Mouse (Mus musculus): ENCODE data around the gene Peg12. TPM values are rescaled to one million over a fixed set of nuclear protein-coding genes. Genes with fewer than 3 reads are reported as not detected.

The Peg12 gene
- polyA plus RNA-seq (2014; fragmentation: Nextera tagmentation; extraction: Ambion mirVana): 48.5 and 49.7 TPM in 2 replicates

GRCm38 (mm10) chr7:62463878-62464755 lies at the start of gene Peg12:
TSS of gene Peg12 (minus strand) at chr7:62464510.
- ATAC-seq (replicated peaks; ENCODE audit: insufficient number of reproducible peaks, low FRiP score, low TSS enrichment, low read depth) (peak; percentile 85), DNase-seq (ENCODE audit: low spot score) (peak; percentile 71)
- Histone ChIP-seq H3K4me3 (ENCODE audit: low read depth, low read length) (peak within 1 kb of the TSS; percentile 60), H3K4me2 (ENCODE audit: low read depth, low read length) (peak within 1 kb of the TSS; percentile 62), H3K9ac (replicated peaks; ENCODE audit: low read length) (peak within 1 kb of the TSS; percentile 85), H3K27me3 (ENCODE audit: control insufficient read depth, insufficient read depth, low read length) (no peaks in the 10 kb centered on the region), H3K4me1 (ENCODE audit: control insufficient read depth, insufficient read depth, low read length) (no peaks in the 10 kb centered on the region), H3K9me3 (replicated peaks; ENCODE audit: control insufficient read depth, low read length) (no peaks in the 10 kb centered on the region), H3K27ac (replicated peaks; ENCODE audit: low read depth, low read length) (peak within 1 kb of the TSS; percentile 92), H3K36me3 (replicated peaks; ENCODE audit: control insufficient read depth, insufficient read depth, low read depth, low read length) (no peaks in the 10 kb centered on the region)
- WGBS: 17% methylated on average over 61 of the region's 82 CpGs

- no peak overlapping the region for H3K9ac ChIP-seq (replicated peaks; ENCODE audit: low read length)
- H3K9me3 ChIP-seq (replicated peaks; ENCODE audit: control insufficient read depth, low read length): no peaks in the 10 kb centered on the region
- no peak for ATAC-seq (replicated peaks; ENCODE audit: insufficient number of reproducible peaks, low FRiP score, low TSS enrichment, low read depth)
- H3K36me3 ChIP-seq (replicated peaks; ENCODE audit: control insufficient read depth, insufficient read depth, low read depth, low read length): no peaks in the 10 kb centered on the region
- H3K27me3 ChIP-seq (ENCODE audit: control insufficient read depth, insufficient read depth, low read length): no peaks in the 10 kb centered on the region
- H3K4me2 ChIP-seq (ENCODE audit: low read depth, low read length): no peak overlapping the region
- H3K27ac ChIP-seq (replicated peaks; ENCODE audit: low read depth, low read length): no peak overlapping the region
- no peak overlapping the region for H3K4me3 ChIP-seq (ENCODE audit: low read depth, low read length)
- DNase-seq (ENCODE audit: low spot score): no peak
- WGBS: 38% methylated on average over 2 of the region's 2 CpGs
- H3K4me1 ChIP-seq (ENCODE audit: control insufficient read depth, insufficient read depth, low read length): no peaks in the 10 kb centered on the region
Observed at GRCm38 (mm10) chr7:62486139-62486538, 21.8 kb upstream of the Peg12 start.

GRCm38 (mm10) chr7:62463007-62463877 lies 1.1 kb downstream of the Peg12 start:
- peak; percentile 59 for DNase-seq (ENCODE audit: low spot score)
- 21% methylated on average over 55 of the region's 55 CpGs for WGBS
- no peaks in the 10 kb centered on the region for H3K9me3 ChIP-seq (replicated peaks; ENCODE audit: control insufficient read depth, low read length)
- H3K36me3 ChIP-seq (replicated peaks; ENCODE audit: control insufficient read depth, insufficient read depth, low read depth, low read length): no peaks in the 10 kb centered on the region
- H3K27ac ChIP-seq (replicated peaks; ENCODE audit: low read depth, low read length): peak overlapping the region; percentile 92
- H3K9ac ChIP-seq (replicated peaks; ENCODE audit: low read length): peak overlapping the region; percentile 85
- H3K4me3 ChIP-seq (ENCODE audit: low read depth, low read length): peak overlapping the region; percentile 60
- H3K4me2 ChIP-seq (ENCODE audit: low read depth, low read length): peak overlapping the region; percentile 62
- ATAC-seq (replicated peaks; ENCODE audit: insufficient number of reproducible peaks, low FRiP score, low TSS enrichment, low read depth): no peak
- no peaks in the 10 kb centered on the region for H3K27me3 ChIP-seq (ENCODE audit: control insufficient read depth, insufficient read depth, low read length)
- no peaks in the 10 kb centered on the region for H3K4me1 ChIP-seq (ENCODE audit: control insufficient read depth, insufficient read depth, low read length)

- Histone ChIP-seq H3K4me3 (ENCODE audit: low read depth, low read length) (peak overlapping the region; percentile 60), H3K27me3 (ENCODE audit: control insufficient read depth, insufficient read depth, low read length) (no peaks in the 10 kb centered on the region), H3K4me1 (ENCODE audit: control insufficient read depth, insufficient read depth, low read length) (no peaks in the 10 kb centered on the region), H3K4me2 (ENCODE audit: low read depth, low read length) (peak overlapping the region; percentile 62), H3K36me3 (replicated peaks; ENCODE audit: control insufficient read depth, insufficient read depth, low read depth, low read length) (no peaks in the 10 kb centered on the region), H3K9me3 (replicated peaks; ENCODE audit: control insufficient read depth, low read length) (no peaks in the 10 kb centered on the region), H3K9ac (replicated peaks; ENCODE audit: low read length) (peak overlapping the region; percentile 85), H3K27ac (replicated peaks; ENCODE audit: low read depth, low read length) (peak overlapping the region; percentile 43)
- ATAC-seq (replicated peaks; ENCODE audit: insufficient number of reproducible peaks, low FRiP score, low TSS enrichment, low read depth): peak; percentile 87
- DNase-seq (ENCODE audit: low spot score): peak; percentile 72
- 28% methylated on average over 13 of the region's 13 CpGs for WGBS
Observed at GRCm38 (mm10) chr7:62462229-62463006, 1.9 kb downstream of the Peg12 start.

- Histone ChIP-seq H3K4me2 (ENCODE audit: low read depth, low read length) (no peak overlapping the region), H3K27ac (replicated peaks; ENCODE audit: low read depth, low read length) (no peak overlapping the region), H3K27me3 (ENCODE audit: control insufficient read depth, insufficient read depth, low read length) (no peaks in the 10 kb centered on the region), H3K4me3 (ENCODE audit: low read depth, low read length) (no peak overlapping the region), H3K9ac (replicated peaks; ENCODE audit: low read length) (no peak overlapping the region), H3K9me3 (replicated peaks; ENCODE audit: control insufficient read depth, low read length) (no peaks in the 10 kb centered on the region), H3K36me3 (replicated peaks; ENCODE audit: control insufficient read depth, insufficient read depth, low read depth, low read length) (no peaks in the 10 kb centered on the region), H3K4me1 (ENCODE audit: control insufficient read depth, insufficient read depth, low read length) (no peaks in the 10 kb centered on the region)
- ATAC-seq (replicated peaks; ENCODE audit: insufficient number of reproducible peaks, low FRiP score, low TSS enrichment, low read depth) (no peak), DNase-seq (ENCODE audit: low spot score) (no peak)
- WGBS: 20% methylated on average over 2 of the region's 2 CpGs
Observed at GRCm38 (mm10) chr7:62452353-62452752, 12.0 kb downstream of the Peg12 start.

- DNase-seq (ENCODE audit: low spot score) (peak; percentile 2), ATAC-seq (replicated peaks; ENCODE audit: insufficient number of reproducible peaks, low FRiP score, low TSS enrichment, low read depth) (peak; percentile 34; the same call in 1 of the 2 replicates)
- Histone ChIP-seq H3K9me3 (replicated peaks; ENCODE audit: control insufficient read depth, low read length) (no peaks in the 10 kb centered on the region), H3K36me3 (replicated peaks; ENCODE audit: control insufficient read depth, insufficient read depth, low read depth, low read length) (no peaks in the 10 kb centered on the region), H3K4me2 (ENCODE audit: low read depth, low read length) (no peak overlapping the region), H3K27ac (replicated peaks; ENCODE audit: low read depth, low read length) (no peak overlapping the region), H3K4me3 (ENCODE audit: low read depth, low read length) (no peak overlapping the region), H3K9ac (replicated peaks; ENCODE audit: low read length) (no peak overlapping the region), H3K27me3 (ENCODE audit: control insufficient read depth, insufficient read depth, low read length) (no peaks in the 10 kb centered on the region), H3K4me1 (ENCODE audit: control insufficient read depth, insufficient read depth, low read length) (no peaks in the 10 kb centered on the region)
Observed at GRCm38 (mm10) chr7:62445431-62446165, 18.7 kb downstream of the Peg12 start.

GRCm38 (mm10) chr7:62436394-62436793 lies 27.9 kb downstream of the Peg12 start:
- WGBS: 48% methylated on average over 2 of the region's 2 CpGs
- Histone ChIP-seq H3K9ac (replicated peaks; ENCODE audit: low read length) (no peak overlapping the region), H3K27ac (replicated peaks; ENCODE audit: low read depth, low read length) (no peak overlapping the region), H3K36me3 (replicated peaks; ENCODE audit: control insufficient read depth, insufficient read depth, low read depth, low read length) (no peaks in the 10 kb centered on the region), H3K4me1 (ENCODE audit: control insufficient read depth, insufficient read depth, low read length) (no peaks in the 10 kb centered on the region), H3K9me3 (replicated peaks; ENCODE audit: control insufficient read depth, low read length) (no peaks in the 10 kb centered on the region), H3K4me2 (ENCODE audit: low read depth, low read length) (no peak overlapping the region), H3K27me3 (ENCODE audit: control insufficient read depth, insufficient read depth, low read length) (no peaks in the 10 kb centered on the region), H3K4me3 (ENCODE audit: low read depth, low read length) (no peak overlapping the region)
- DNase-seq (ENCODE audit: low spot score): peak; percentile 42
- ATAC-seq (replicated peaks; ENCODE audit: insufficient number of reproducible peaks, low FRiP score, low TSS enrichment, low read depth): no peak
